Mouse (Mus musculus) granulocyte monocyte progenitor cell, adult 5-6 weeks (primary cell): ENCODE results near the gene Pcsk6. TPM values are rescaled to one million over a fixed set of nuclear protein-coding genes. Genes with fewer than 3 reads are reported as not detected.
"Not testable (repeated sequence)": the region's sequence is repeated elsewhere in the genome, so short reads cannot be mapped to it uniquely, and the experiment has no call there.

Experiments used
- ATAC-seq: replicated peaks from 2 replicates; pipeline ENCODE4 v1.8.0; 2016; ENCODE audit warnings: mild to moderate bottlenecking, moderate TSS enrichment, inconsistent platforms; ENCODE audit not compliant: poor library complexity, severe bottlenecking
- total RNA-seq, 2 experiments: library from RNA; stranded (forward) in 1 of 2; stranded (reverse) in 1 of 2; fragments of 200-712, 200-1000 nt in 1 of 2; fragments of >200 nt in 1 of 2; fragmentation: Nextera tagmentation in 1 of 2; gene quantifications; 2 replicates each; pipeline ENCODE4 v1.2.3; 2014 to 2017

Gene Pcsk6
- total RNA-seq, 2 experiments from 2014 or later, result not detected

- ATAC-seq, result no peak
These were observed 185.7 kb downstream of the Pcsk6 start for GRCm38 (mm10) chr7:66046921-66047918.

DNA sequence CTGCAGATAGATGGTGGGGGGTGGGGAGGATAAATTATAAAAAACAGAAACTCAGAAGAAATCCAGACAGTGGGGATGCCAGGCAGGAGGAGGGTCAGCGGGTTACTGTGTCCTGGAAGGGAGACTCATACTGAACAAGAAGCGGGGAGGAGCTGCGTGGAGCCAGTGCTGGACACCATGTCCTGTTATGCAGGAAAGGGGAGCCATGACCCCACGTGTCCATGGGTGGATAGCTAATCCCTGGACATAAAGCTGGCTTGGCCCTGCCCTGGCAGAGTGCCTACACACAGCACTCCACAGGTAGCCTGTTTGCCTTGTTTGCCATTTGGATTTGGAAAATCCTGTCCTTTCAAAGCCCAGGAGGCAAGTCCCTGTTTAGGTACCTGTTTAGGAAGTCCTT is 186.4 kb downstream of the Pcsk6 start:
- no peak for ATAC-seq

GRCm38 (mm10) chr7:66048446-66049230 is 187.1 kb downstream of the Pcsk6 start:
- ATAC-seq, result no peak

- ATAC-seq, result no peak
These were observed 192.5 kb downstream of the Pcsk6 start for GRCm38 (mm10) chr7:66053946-66054483.

DNA sequence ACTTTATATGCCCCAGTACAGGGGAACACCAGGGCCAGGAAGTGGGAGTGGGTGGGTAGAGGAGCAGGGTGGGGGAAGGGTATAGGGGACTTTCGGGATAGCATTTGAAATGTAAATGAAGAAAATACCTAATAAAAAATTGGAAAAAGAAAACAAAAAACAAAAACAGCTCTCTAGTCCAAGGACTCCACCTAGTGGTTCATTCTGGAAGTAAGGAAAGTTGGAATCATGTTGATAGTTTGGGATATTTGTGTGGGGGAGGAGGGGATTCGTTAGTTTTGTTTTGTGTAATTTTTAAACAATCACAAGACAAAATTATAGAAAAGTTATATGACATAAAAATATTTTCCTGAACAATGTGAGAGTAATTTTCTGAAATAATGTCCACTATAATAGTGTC is 193.8 kb downstream of the Pcsk6 start:
- not testable (repeated sequence) for ATAC-seq

DNA sequence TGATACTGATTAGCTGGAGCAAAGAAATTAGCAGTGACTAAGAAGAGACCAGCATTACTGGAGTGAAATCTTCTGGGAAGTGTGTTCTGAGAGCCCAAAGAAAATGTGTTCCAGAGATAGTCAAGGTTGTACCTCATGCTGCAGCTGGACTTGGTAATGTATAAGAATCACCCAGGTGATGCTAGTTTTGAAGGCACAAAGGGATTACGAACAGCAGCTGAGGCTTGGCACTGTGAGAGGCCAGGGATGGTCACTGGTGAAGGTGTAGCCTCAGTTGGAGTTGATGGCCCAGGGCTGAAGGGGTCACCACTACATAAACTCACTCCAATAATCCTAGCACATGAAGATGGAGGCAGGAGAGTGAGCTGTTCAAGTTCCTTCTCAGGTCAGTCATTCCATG is 197.2 kb downstream of the Pcsk6 start, which contains the start of gene Snrpa1:
TSS of gene Snrpa1 (plus strand) at position 301 of the 400 bp plus-strand sequence.
- ATAC-seq, result no peak

DNA sequence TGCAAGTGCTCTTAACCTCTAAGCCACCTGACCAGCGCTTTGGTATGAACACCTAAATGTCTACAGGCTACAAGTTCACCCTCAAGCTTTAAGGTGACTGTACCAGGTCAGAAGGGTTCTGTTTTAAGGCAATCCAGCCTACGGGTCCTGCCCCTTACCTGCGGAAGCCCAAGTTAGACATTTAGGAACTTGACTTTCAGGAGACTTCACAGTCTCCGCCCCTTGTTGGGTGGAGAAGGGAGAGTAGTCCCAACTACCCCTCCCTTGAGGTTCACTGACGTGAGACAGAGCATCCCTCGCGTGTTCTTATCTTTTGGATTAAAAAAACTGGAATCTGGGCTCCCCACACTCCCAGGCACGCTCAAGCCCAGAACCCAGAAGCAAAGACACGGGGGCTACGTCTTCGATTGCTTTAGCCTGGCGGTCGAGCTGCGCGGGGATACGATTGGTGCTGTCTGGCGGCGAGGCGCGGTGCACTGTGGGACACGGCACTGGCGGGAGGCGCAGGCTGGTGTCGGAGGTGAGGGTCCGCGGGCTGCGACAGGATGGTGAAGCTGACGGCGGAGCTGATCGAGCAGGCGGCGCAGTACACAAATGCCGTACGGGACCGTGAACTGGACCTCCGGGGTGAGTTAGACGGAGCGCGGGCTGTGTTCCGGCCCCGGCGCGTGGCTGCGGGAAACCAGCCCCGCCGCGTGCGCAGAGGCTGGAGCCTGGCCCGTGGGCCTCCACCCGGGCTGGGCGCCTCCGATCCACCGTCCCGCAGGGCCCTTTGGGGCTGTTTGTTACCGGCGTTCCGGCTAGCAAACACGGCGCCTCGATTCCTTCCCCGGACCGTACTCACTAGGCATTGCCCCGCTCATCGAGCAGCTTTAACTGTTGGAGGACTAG is 198.8 kb downstream of the Pcsk6 start:
- peak; percentile 94 for ATAC-seq

- ATAC-seq, result no peak
These were observed 199.5 kb downstream of the Pcsk6 start for GRCm38 (mm10) chr7:66061057-66061456.

GRCm38 (mm10) chr7:66076411-66076810 is 214.9 kb downstream of the Pcsk6 start:
- ATAC-seq, result no peak

DNA sequence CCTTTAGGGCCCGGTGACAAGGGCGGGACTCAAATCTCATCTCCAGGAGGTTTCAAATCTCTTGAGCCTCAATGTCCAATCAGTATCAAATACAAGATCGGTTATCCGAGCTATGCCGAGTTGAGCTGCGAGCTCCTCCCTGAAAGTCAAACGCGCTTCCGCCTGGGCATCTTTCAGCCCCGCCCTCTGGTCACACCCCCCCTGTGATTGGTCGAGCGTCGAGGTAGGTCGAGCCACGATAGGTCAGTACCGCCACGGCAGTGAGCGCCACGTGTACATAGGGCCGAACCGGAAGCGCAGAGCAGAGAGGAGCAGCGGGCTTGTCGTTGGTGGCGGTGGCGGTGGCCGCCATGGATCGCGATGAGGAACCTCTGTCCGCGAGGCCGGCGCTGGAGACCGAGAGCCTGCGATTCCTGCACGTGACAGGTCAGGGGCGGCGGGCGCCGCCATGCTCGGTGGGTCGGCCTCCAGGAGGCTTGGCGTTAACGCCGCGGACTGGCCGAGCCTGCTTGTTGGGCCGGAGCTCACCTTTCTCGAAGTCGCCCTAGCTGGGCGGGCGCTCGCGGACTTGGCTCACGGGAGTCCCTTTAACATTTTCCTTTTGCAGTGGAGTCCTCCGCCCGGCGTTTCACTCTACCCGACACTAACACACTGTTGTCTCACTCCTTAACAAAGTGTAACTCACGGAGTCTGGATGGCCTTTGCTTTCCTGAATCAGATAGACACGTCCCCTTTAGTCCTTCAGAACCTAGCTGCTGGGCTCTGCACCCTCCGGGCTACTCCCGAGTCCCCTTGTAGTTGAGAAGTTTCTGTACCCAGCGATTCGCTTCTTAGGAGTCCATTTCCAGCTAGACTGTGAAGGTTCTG is 218.1 kb downstream of the Pcsk6 start, which contains the start of gene Selenos:
TSS of gene Selenos (plus strand) at position 286 of the 867 bp plus-strand sequence.
- ATAC-seq, result peak; percentile 95

- ATAC-seq, result peak; percentile 27
These were observed 218.7 kb downstream of the Pcsk6 start for GRCm38 (mm10) chr7:66080231-66080613.

DNA sequence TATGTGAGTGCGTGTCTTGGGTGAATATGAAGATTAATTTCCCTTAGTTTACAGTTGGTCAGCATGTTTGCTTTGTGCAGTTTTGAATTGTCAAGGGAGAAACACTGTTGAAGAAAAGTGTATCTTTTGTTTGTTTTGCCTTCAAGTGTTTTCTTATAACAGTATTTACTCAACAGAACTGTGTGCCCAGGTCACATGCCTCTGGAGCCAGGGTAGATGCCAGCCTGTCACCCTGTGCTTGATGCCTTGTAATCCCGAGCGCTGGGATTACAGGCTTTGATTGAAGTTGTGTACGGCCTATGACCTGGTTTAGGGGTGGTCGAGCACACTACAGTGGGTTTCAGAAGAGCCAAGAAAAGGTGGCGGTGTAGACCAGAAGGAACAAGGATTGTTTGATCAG is 222.2 kb downstream of the Pcsk6 start:
- ATAC-seq, result no peak

- no peak for ATAC-seq
These were observed 223.0 kb downstream of the Pcsk6 start for GRCm38 (mm10) chr7:66084546-66084945.

GRCm38 (mm10) chr7:66087652-66088051 is 226.1 kb downstream of the Pcsk6 start:
- ATAC-seq, result no peak

DNA sequence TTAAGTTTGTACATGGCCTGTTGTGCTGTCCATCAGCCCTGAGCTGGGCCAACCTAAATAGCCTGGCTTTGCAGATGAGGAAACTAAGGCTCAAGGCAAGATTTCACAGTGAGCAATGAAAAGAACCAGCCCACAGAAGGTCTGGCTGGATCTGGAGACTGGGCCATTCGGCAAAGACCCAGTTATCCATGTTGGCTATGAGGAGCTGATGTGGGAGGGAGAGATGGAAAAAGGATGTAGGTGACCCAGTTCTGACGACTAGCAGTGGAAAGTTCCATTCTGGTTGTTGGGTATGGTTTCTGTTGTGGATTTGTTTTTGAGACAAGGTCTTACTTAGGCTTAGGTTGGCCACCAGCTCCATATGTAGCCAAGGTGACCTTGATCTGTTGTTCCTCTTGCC is 226.5 kb downstream of the Pcsk6 start:
- no peak for ATAC-seq

- ATAC-seq, result no peak
These were observed 229.2 kb downstream of the Pcsk6 start for GRCm38 (mm10) chr7:66090676-66091190.

GRCm38 (mm10) chr7:66091553-66091952 is 230.0 kb downstream of the Pcsk6 start:
- no peak for ATAC-seq

- no peak for ATAC-seq
These were observed 231.1 kb downstream of the Pcsk6 start for GRCm38 (mm10) chr7:66092656-66093055.

GRCm38 (mm10) chr7:66094141-66094540 is 232.6 kb downstream of the Pcsk6 start:
- no peak for ATAC-seq
